Mouse (Mus musculus) kidney, adult 2 months (tissue): ENCODE measurements at regions not wholly inside any gene's neighbourhood (a gene's known extent, or its start where the extent isn't known, plus 50 kb on each side); places are given as distances from the start of the nearest gene placed in this dataset.

ENCODE experiments used
- DNase-seq: peaks from one replicate; pipeline ENCODE4 v3.0.0; 2021
- H3K27ac ChIP-seq: fragments of 200-500 bp; 2 replicates; pipeline ENCODE4 v1.5.1; 2012; ENCODE audit warnings: low read depth, low read length, control low read depth, inconsistent platforms; ENCODE audit not compliant: insufficient read depth
- H3K27me3 ChIP-seq: fragments of 200-500 bp; replicated peaks from 2 replicates; pipeline ENCODE4 v1.6.1; 2012; ENCODE audit warnings: mild to moderate bottlenecking, moderate library complexity, low read length, inconsistent platforms; ENCODE audit not compliant: control insufficient read depth, insufficient read depth
- H3K36me3 ChIP-seq: fragments of 200-500 bp; 2 replicates; pipeline ENCODE4 v1.6.1; 2012; ENCODE audit warnings: mild to moderate bottlenecking, moderate library complexity, low read length, inconsistent platforms; ENCODE audit not compliant: control insufficient read depth, insufficient read depth
- H3K4me1 ChIP-seq: fragments of 200-500 bp; 2 replicates; pipeline ENCODE4 v1.6.1; 2011; ENCODE audit warnings: low read length; ENCODE audit not compliant: control insufficient read depth, insufficient read depth
- H3K4me3 ChIP-seq: fragments of 200-500 bp; 2 replicates; pipeline ENCODE4 v1.5.1; 2011; ENCODE audit warnings: mild to moderate bottlenecking, low read depth, low read length, control low read depth; ENCODE audit not compliant: insufficient read depth
- CTCF ChIP-seq: fragments of 200-500 bp; conservative IDR thresholded peaks from 2 replicates; pipeline ENCODE4 v1.5.1; 2011; ENCODE audit warnings: low read depth, mild to moderate bottlenecking, control low read depth, low read length, moderate library complexity, mixed read lengths; ENCODE audit not compliant: insufficient read depth, insufficient read length
- POLR2A ChIP-seq: fragments of 200-500 bp; IDR thresholded peaks from one replicate; pipeline ENCODE4 v1.6.1; 2011; ENCODE audit warnings: low read depth, low read length, control low read depth
- WGBS: fragments of 180-500 bp; shearing (Covaris S2); methylation state at CpG from one replicate; pipeline ENCODE4 v1.1.7; 2018; 5-methylcytosine and 5-hydroxymethylcytosine counted together

- TF ChIP-seq POLR2A, result no peak
- no peak for TF ChIP-seq CTCF
- H3K36me3 ChIP-seq, result no peaks in the 10 kb centered on the region
- DNase-seq, result no peak
- H3K4me3 ChIP-seq, result no peak overlapping the region
- no peaks in the 10 kb centered on the region for H3K27me3 ChIP-seq
- WGBS, result 48% methylated on average over 3 of the region's 3 CpGs
- H3K4me1 ChIP-seq, result no peaks in the 10 kb centered on the region
- no peak overlapping the region for H3K27ac ChIP-seq
Observed at GRCm38 (mm10) chr13:83072073-83072472, 431.8 kb upstream of the Mef2c start.

- no peak for TF ChIP-seq POLR2A
- TF ChIP-seq CTCF, result no peak
- WGBS, result 87% methylated on average over 6 of the region's 6 CpGs
- H3K4me1 ChIP-seq, result no peaks in the 10 kb centered on the region
- H3K4me3 ChIP-seq, result no peak overlapping the region
- H3K36me3 ChIP-seq, result no peaks in the 10 kb centered on the region
- no peak overlapping the region for H3K27ac ChIP-seq
- no peaks in the 10 kb centered on the region for H3K27me3 ChIP-seq
- peak; percentile 24 for DNase-seq
Observed at GRCm38 (mm10) chr13:83074219-83074965, 429.4 kb upstream of the Mef2c start.

GRCm38 (mm10) chr13:83075320-83075877 is 428.4 kb upstream of the Mef2c start:
- Histone ChIP-seq H3K27ac (no peak overlapping the region), H3K36me3 (no peaks in the 10 kb centered on the region), H3K4me3 (no peak overlapping the region), H3K27me3 (no peaks in the 10 kb centered on the region), H3K4me1 (no peaks in the 10 kb centered on the region)
- WGBS, result 70% methylated on average over 7 of the region's 7 CpGs
- TF ChIP-seq POLR2A (no peak), CTCF (no peak)
- DNase-seq, result no peak

GRCm38 (mm10) chr13:83076611-83077010 is 427.2 kb upstream of the Mef2c start:
- no peak for DNase-seq
- 82% methylated on average over 2 of the region's 2 CpGs for WGBS
- H3K27me3 ChIP-seq, result no peaks in the 10 kb centered on the region
- no peaks in the 10 kb centered on the region for H3K36me3 ChIP-seq
- H3K4me1 ChIP-seq, result no peaks in the 10 kb centered on the region
- no peak overlapping the region for H3K27ac ChIP-seq
- no peak overlapping the region for H3K4me3 ChIP-seq
- no peak for TF ChIP-seq POLR2A
- no peak for TF ChIP-seq CTCF

- Histone ChIP-seq H3K27ac (no peak overlapping the region), H3K4me1 (no peaks in the 10 kb centered on the region), H3K4me3 (no peak overlapping the region), H3K27me3 (no peaks in the 10 kb centered on the region), H3K36me3 (no peaks in the 10 kb centered on the region)
- TF ChIP-seq CTCF, result no peak
- TF ChIP-seq POLR2A, result no peak
- 87% methylated on average over 1 of the region's 1 CpGs for WGBS
- no peak for DNase-seq
Observed at GRCm38 (mm10) chr13:83077085-83077484, 426.7 kb upstream of the Mef2c start.

GRCm38 (mm10) chr13:83079291-83079690 is 424.5 kb upstream of the Mef2c start:
- Histone ChIP-seq H3K4me1 (no peaks in the 10 kb centered on the region), H3K27ac (no peak overlapping the region), H3K27me3 (no peaks in the 10 kb centered on the region), H3K36me3 (no peaks in the 10 kb centered on the region), H3K4me3 (no peak overlapping the region)
- 45% methylated on average over 1 of the region's 1 CpGs for WGBS
- TF ChIP-seq CTCF (no peak), POLR2A (no peak)
- no peak for DNase-seq

GRCm38 (mm10) chr13:83084948-83085347 is 418.9 kb upstream of the Mef2c start:
- TF ChIP-seq POLR2A (no peak), CTCF (no peak)
- Histone ChIP-seq H3K4me1 (no peaks in the 10 kb centered on the region), H3K27ac (no peak overlapping the region), H3K27me3 (no peaks in the 10 kb centered on the region), H3K36me3 (no peaks in the 10 kb centered on the region), H3K4me3 (no peak overlapping the region)
- 70% methylated on average over 3 of the region's 3 CpGs for WGBS
- no peak for DNase-seq
